Mouse (Mus musculus): ENCODE data around the gene Crcp.

- no peak for TF ChIP-seq CTCF (conservative IDR thresholded peaks at IDR 0.05 in 1 of 2, IDR thresholded peaks at IDR 0.05 in 1 of 2; ENCODE audit: low read depth in 2 of 2, low read length in 2 of 2)
- no peak for TF ChIP-seq POLR2A (IDR thresholded peaks at IDR 0.05; ENCODE audit: low read depth, low read length)
- no peak for TF ChIP-seq E2F4 (IDR thresholded peaks at IDR 0.05; ENCODE audit: insufficient replicate concordance, low read depth, low read length)
- no peak for TF ChIP-seq TBP (conservative IDR thresholded peaks at IDR 0.05; ENCODE audit: low read depth, low read length)
- no peak for TF ChIP-seq TCF12 (IDR thresholded peaks at IDR 0.05; ENCODE audit: low read depth, low read length)
- no peak for TF ChIP-seq MAFK (IDR thresholded peaks at IDR 0.05; ENCODE audit: insufficient replicate concordance, low read length)
- TF ChIP-seq MEF2A (IDR thresholded peaks at IDR 0.05; ENCODE audit: borderline replicate concordance, low read depth, low read length) = no peak
Measured at GRCm38 (mm10) chr5:130052510-130052909, 23.4 kb downstream of the Crcp start.

Measured in CH12.LX (cell line).